Mouse (Mus musculus) spleen, adult 2 months (tissue): Measurements from ENCODE around the gene Tgm5. TPM values are rescaled to one million over a fixed set of nuclear protein-coding genes. Genes with fewer than 3 reads are reported as not detected.

Experiments used
- DNase-seq, 2 experiments: peaks; one replicate each; pipeline versions ENCODE4 v3.0.0 to v3.0.0-alpha.2; 2012 to 2021; ENCODE audit warnings: low spot score in 2 of 2, low read depth in 1 of 2
- H3K27ac ChIP-seq: fragments of 200-500 bp; 2 replicates; pipeline ENCODE4 v1.5.1; 2012; ENCODE audit warnings: low read length, inconsistent platforms; ENCODE audit not compliant: insufficient read depth
- H3K27me3 ChIP-seq: fragments of 200-500 bp; 2 replicates; pipeline ENCODE4 v1.6.1; 2012; ENCODE audit warnings: mild to moderate bottlenecking, moderate library complexity, low read length, inconsistent platforms; ENCODE audit not compliant: control insufficient read depth, insufficient read depth
- H3K36me3 ChIP-seq: fragments of 200-500 bp; 2 replicates; pipeline ENCODE4 v1.6.1; 2012; ENCODE audit warnings: mild to moderate bottlenecking, low read length, inconsistent platforms; ENCODE audit not compliant: control insufficient read depth, insufficient read depth
- H3K4me1 ChIP-seq: fragments of 200-500 bp; 2 replicates; pipeline ENCODE4 v1.6.1; 2011; ENCODE audit warnings: inconsistent platforms; ENCODE audit not compliant: control insufficient read depth, insufficient read depth, insufficient read length
- H3K4me3 ChIP-seq: fragments of 200-500 bp; 2 replicates; pipeline ENCODE4 v1.5.1; 2011; ENCODE audit warnings: mild to moderate bottlenecking, inconsistent platforms; ENCODE audit not compliant: insufficient read depth, insufficient read length; ENCODE audit errors: extremely low read depth
- CTCF ChIP-seq: fragments of 200-500 bp; IDR thresholded peaks from 2 replicates; pipeline ENCODE4 v1.5.1; 2011; ENCODE audit warnings: mild to moderate bottlenecking, inconsistent platforms; ENCODE audit not compliant: insufficient read depth, insufficient read length, insufficient replicate concordance; ENCODE audit errors: extremely low read depth
- POLR2A ChIP-seq: fragments of 200-500 bp; IDR thresholded peaks from 2 replicates; pipeline ENCODE4 v1.6.1; 2011; ENCODE audit warnings: low read depth, low read length, inconsistent platforms
- WGBS: fragments of 180-500 bp; shearing (Covaris S2); methylation state at CpG from one replicate; pipeline ENCODE4 v1.1.7; 2018; 5-methylcytosine and 5-hydroxymethylcytosine counted together
- polyA plus RNA-seq: library from polyadenylated mRNA; depleted of rRNA; stranded (reverse); fragments of >200 nt; gene quantifications from 2 replicates; pipeline ENCODE4 v1.2.3, GENCODE M21; 2012

Tgm5 gene
- polyA plus RNA-seq, 1 experiment: not detected

GRCm38 (mm10) chr2:121017151-121017550 is 68.5 kb downstream of the Tgm5 start:
- no peak for DNase-seq
- H3K27me3 ChIP-seq: no peaks in the 10 kb centered on the region
- 96% methylated on average over 1 of the region's 1 CpGs for WGBS
- H3K4me1 ChIP-seq: no peaks in the 10 kb centered on the region
- H3K4me3 ChIP-seq: no peak overlapping the region
- no peak overlapping the region for H3K27ac ChIP-seq
- H3K36me3 ChIP-seq: peaks cover 34% of the 10 kb centered on the region
- no peak for TF ChIP-seq POLR2A
- TF ChIP-seq CTCF: no peak

GRCm38 (mm10) chr2:121016226-121016625 is 69.4 kb downstream of the Tgm5 start:
- no peak overlapping the region for H3K27ac ChIP-seq
- TF ChIP-seq POLR2A: no peak
- TF ChIP-seq CTCF: no peak
- H3K4me1 ChIP-seq: no peaks in the 10 kb centered on the region
- WGBS: 95% methylated on average over 9 of the region's 9 CpGs
- H3K27me3 ChIP-seq: no peaks in the 10 kb centered on the region
- no peak overlapping the region for H3K4me3 ChIP-seq
- peaks cover 41% of the 10 kb centered on the region for H3K36me3 ChIP-seq
- no peak for DNase-seq

- WGBS: 90% methylated on average over 2 of the region's 2 CpGs
- Histone ChIP-seq H3K4me1 (no peaks in the 10 kb centered on the region), H3K27me3 (no peaks in the 10 kb centered on the region), H3K4me3 (no peak overlapping the region), H3K27ac (no peak overlapping the region), H3K36me3 (peaks cover 44% of the 10 kb centered on the region)
- no peak for DNase-seq
- TF ChIP-seq CTCF (no peak), POLR2A (no peak)
Observed at GRCm38 (mm10) chr2:121015507-121015906, 70.1 kb downstream of the Tgm5 start.

- DNase-seq: no peak
- H3K27me3 ChIP-seq: no peaks in the 10 kb centered on the region
- no peak overlapping the region for H3K27ac ChIP-seq
- H3K4me1 ChIP-seq: peaks cover 2% of the 10 kb centered on the region; the same call in 1 of the 2 replicates
- WGBS: 96% methylated on average over 9 of the region's 9 CpGs
- TF ChIP-seq POLR2A: no peak
- no peak for TF ChIP-seq CTCF
- H3K4me3 ChIP-seq: no peak overlapping the region
- H3K36me3 ChIP-seq: peaks cover 41% of the 10 kb centered on the region
Observed at GRCm38 (mm10) chr2:121012676-121013075, 73.0 kb downstream of the Tgm5 start.

GRCm38 (mm10) chr2:121009071-121009677 is 76.5 kb downstream of the Tgm5 start:
- Histone ChIP-seq H3K36me3 (peaks cover 16% of the 10 kb centered on the region), H3K27me3 (no peaks in the 10 kb centered on the region), H3K4me1 (peaks cover 2% of the 10 kb centered on the region; the same call in 1 of the 2 replicates), H3K27ac (no peak overlapping the region), H3K4me3 (peak overlapping the region; percentile 100)
- 18% methylated on average over 5 of the region's 5 CpGs for whole genome bisulfite sequencing
- DNase-seq: no peak
- TF ChIP-seq CTCF (no peak), POLR2A (no peak)

- no peak for DNase-seq
- peaks cover 16% of the 10 kb centered on the region for H3K36me3 ChIP-seq
- H3K27ac ChIP-seq: peak overlapping the region; percentile 73
- TF ChIP-seq POLR2A: no peak
- TF ChIP-seq CTCF: no peak
- H3K4me3 ChIP-seq: peak overlapping the region; percentile 100
- 1% methylated on average over 12 of the region's 12 CpGs for WGBS
- H3K4me1 ChIP-seq: peaks cover 2% of the 10 kb centered on the region; the same call in 1 of the 2 replicates
- no peaks in the 10 kb centered on the region for H3K27me3 ChIP-seq
Observed at GRCm38 (mm10) chr2:121008664-121009007, 77.0 kb downstream of the Tgm5 start.

- Histone ChIP-seq H3K4me1 (peaks cover 2% of the 10 kb centered on the region; the same call in 1 of the 2 replicates), H3K4me3 (peak within 1 kb of the TSS; percentile 100), H3K27ac (peak within 1 kb of the TSS; percentile 73), H3K27me3 (no peaks in the 10 kb centered on the region), H3K36me3 (peaks cover 16% of the 10 kb centered on the region)
- WGBS: 3% methylated on average over 32 of the region's 34 CpGs
- peak; percentile 84 to 88 for DNase-seq
- TF ChIP-seq POLR2A (peak; percentile 60; the same call in 1 of the 2 replicates), CTCF (no peak)
Observed at GRCm38 (mm10) chr2:121007925-121008663, 77.5 kb downstream of the Tgm5 start, which contains the start of gene Ccndbp1. Gene Ccndbp1 (plus strand): TSS chr2:121008403.
